Mouse (Mus musculus) neural tube, embryonic 14.5 days (tissue): Measurements from ENCODE around the gene Sbk1. TPM values are rescaled to one million over a fixed set of nuclear protein-coding genes. Genes with fewer than 3 reads are reported as not detected.
A peak's percentile ranks its signal among the peaks of the same experiment; 100 is the strongest.

Experiments
- ATAC-seq: fragments of 200-750 bp; cut with Nextera tagmentation; 2 replicates; pipeline ENCODE4 v1.8.0; 2017; ENCODE audit warnings: low read depth, mild to moderate bottlenecking, moderate TSS enrichment, moderate library complexity
- H3K27ac ChIP-seq: fragments of 300-500 bp; sonication (generic); 2 replicates; pipeline ENCODE4 v1.5.1; 2014; ENCODE audit warnings: low read depth, mild to moderate bottlenecking, control low read depth, low read length, moderate library complexity, mixed read lengths
- H3K27me3 ChIP-seq: fragments of 300-500 bp; sonication (generic); 2 replicates; pipeline ENCODE4 v1.6.1; 2014; ENCODE audit warnings: low read length; ENCODE audit not compliant: control insufficient read depth, insufficient read depth
- H3K36me3 ChIP-seq: fragments of 300-500 bp; sonication (generic); 2 replicates; pipeline ENCODE4 v1.6.1; 2014; ENCODE audit warnings: low read length, mixed read lengths; ENCODE audit not compliant: control insufficient read depth, insufficient read depth
- H3K4me1 ChIP-seq: fragments of 300-500 bp; sonication (generic); 2 replicates; pipeline ENCODE4 v1.6.1; 2014; ENCODE audit warnings: low read length; ENCODE audit not compliant: control insufficient read depth, insufficient read depth
- H3K4me2 ChIP-seq: fragments of 300-500 bp; sonication (generic); 2 replicates; pipeline ENCODE4 v1.6.1; 2014; ENCODE audit warnings: mild to moderate bottlenecking, low read depth, low read length, control low read depth
- H3K4me3 ChIP-seq: fragments of 300-500 bp; sonication (generic); 2 replicates; pipeline ENCODE4 v1.5.1; 2014; ENCODE audit warnings: low read depth, low read length, control low read depth, mixed read lengths
- H3K9ac ChIP-seq: fragments of 300-500 bp; sonication (generic); replicated peaks from 2 replicates; pipeline ENCODE4 v1.6.1; 2014; ENCODE audit warnings: low read depth, mild to moderate bottlenecking, control low read depth, low read length, mixed read lengths
- H3K9me3 ChIP-seq: fragments of 300-500 bp; sonication (generic); 2 replicates; pipeline ENCODE4 v1.6.1; 2016; ENCODE audit warnings: low read length; ENCODE audit not compliant: control insufficient read depth
- WGBS: fragments of 180-500 bp; shearing (Covaris S2); extraction: QIAGEN DNeasy Blood & Tissue Kit; methylation state at CpG from one replicate; pipeline ENCODE4 v1.1.7; 2014; 5-methylcytosine and 5-hydroxymethylcytosine counted together
- polyA plus RNA-seq: library from polyadenylated mRNA; unstranded; fragments of >200 nt; fragmentation: Nextera tagmentation; extraction: Ambion mirVana; gene quantifications from 2 replicates; pipeline ENCODE4 v1.2.1, GENCODE M21; 2014

Gene Sbk1
- 232 and 271 TPM in 2 replicates for polyA plus RNA-seq

- Histone ChIP-seq H3K27ac (peak within 1 kb of the TSS; percentile 97), H3K36me3 (0 out of 2 replicates have a peak, but pooled peaks cover 5% of the 10 kb centered on the region), H3K27me3 (no peaks in the 10 kb centered on the region; the same call in 1 of the 2 replicates), H3K9me3 (no peaks in the 10 kb centered on the region), H3K4me2 (peak within 1 kb of the TSS; percentile 99), H3K4me3 (peak within 1 kb of the TSS; percentile 100), H3K9ac (peak within 1 kb of the TSS; percentile 100), H3K4me1 (peaks cover 29% of the 10 kb centered on the region)
- WGBS: under 1% methylated on average over 54 of the region's 85 CpGs
- peak; percentile 86 for ATAC-seq
Observed at GRCm38 (mm10) chr7:126271712-126272683, at the start of gene Sbk1. TSS of gene Sbk1 (plus strand) at chr7:126272619.

DNA sequence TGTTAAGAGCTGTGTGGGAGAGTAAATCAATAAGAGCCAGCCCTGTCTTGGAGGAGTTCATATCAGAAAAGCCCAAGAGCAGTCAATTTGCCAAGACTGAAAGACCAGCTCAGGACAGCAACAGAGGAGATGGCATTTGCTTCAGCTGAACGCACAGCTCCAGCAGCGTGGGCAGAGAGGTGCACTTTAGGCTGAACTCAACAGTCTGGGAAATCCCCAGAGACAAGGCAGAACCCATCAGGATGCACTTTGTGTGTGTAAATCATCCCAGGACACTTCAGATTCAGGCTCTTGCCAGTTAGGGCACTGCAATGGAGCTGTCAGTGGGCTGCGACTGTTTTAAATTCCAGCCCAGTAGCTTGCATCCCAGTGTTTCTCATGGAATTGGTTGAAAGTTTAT is 49.7 kb upstream of the Sbk1 start:
- Histone ChIP-seq H3K9ac (no peak overlapping the region), H3K27ac (no peak overlapping the region), H3K4me1 (no peaks in the 10 kb centered on the region), H3K27me3 (no peaks in the 10 kb centered on the region), H3K9me3 (no peaks in the 10 kb centered on the region), H3K36me3 (no peaks in the 10 kb centered on the region), H3K4me3 (no peak overlapping the region), H3K4me2 (no peak overlapping the region)
- no peak for ATAC-seq
- 40% methylated on average over 3 of the region's 3 CpGs for WGBS

- no peaks in the 10 kb centered on the region for H3K36me3 ChIP-seq
- H3K27ac ChIP-seq: no peak overlapping the region
- H3K27me3 ChIP-seq: no peaks in the 10 kb centered on the region
- no peaks in the 10 kb centered on the region for H3K9me3 ChIP-seq
- no peak overlapping the region for H3K4me2 ChIP-seq
- no peaks in the 10 kb centered on the region for H3K4me1 ChIP-seq
- H3K4me3 ChIP-seq: no peak overlapping the region
- ATAC-seq: no peak
- WGBS: 19% methylated on average over 5 of the region's 5 CpGs
- no peak overlapping the region for H3K9ac ChIP-seq
Observed at GRCm38 (mm10) chr7:126226136-126226535, 46.3 kb upstream of the Sbk1 start.

- no peak for ATAC-seq
- no peak overlapping the region for H3K27ac ChIP-seq
- H3K36me3 ChIP-seq: no peaks in the 10 kb centered on the region
- WGBS: 77% methylated on average over 8 of the region's 8 CpGs
- no peak overlapping the region for H3K4me3 ChIP-seq
- H3K4me1 ChIP-seq: no peaks in the 10 kb centered on the region
- no peak overlapping the region for H3K9ac ChIP-seq
- H3K4me2 ChIP-seq: no peak overlapping the region
- no peaks in the 10 kb centered on the region for H3K9me3 ChIP-seq
- no peaks in the 10 kb centered on the region for H3K27me3 ChIP-seq
Observed at GRCm38 (mm10) chr7:126230357-126231148, 41.9 kb upstream of the Sbk1 start.

DNA sequence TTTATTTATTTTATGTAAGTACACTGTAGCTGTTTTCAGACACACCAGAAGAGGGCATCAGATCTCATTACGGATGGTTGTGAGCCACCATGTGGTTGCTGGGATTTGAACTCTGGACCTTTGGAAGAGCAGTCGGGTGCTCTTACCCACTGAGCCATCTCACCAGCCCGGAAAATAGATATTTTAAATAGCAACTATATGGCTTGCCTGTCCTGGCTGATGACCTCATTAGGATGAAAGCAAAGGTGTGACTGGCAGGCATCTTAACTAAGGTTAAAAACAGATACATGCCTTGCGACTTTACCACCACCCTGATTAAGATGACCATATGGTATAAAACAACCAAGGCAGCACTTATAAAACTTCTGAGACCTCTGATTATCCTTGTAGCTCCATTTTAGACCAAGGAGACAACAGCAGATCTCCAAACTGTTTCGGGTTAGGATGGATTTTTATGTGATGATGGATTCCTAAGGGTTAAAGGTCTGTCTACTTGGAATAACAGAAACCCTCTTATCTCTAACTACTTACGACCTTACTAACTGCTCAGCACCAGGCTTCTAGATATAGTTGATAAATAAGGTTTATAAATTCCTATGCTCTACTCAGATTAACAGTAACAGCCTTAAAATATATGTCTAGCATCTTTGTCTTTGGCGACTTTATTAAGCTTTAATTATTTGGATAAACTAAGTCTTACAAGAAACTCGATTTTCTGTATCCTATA is 39.9 kb upstream of the Sbk1 start:
- WGBS: 84% methylated on average over 7 of the region's 8 CpGs
- H3K9ac ChIP-seq: no peak overlapping the region

GRCm38 (mm10) chr7:126234611-126235010 is 37.8 kb upstream of the Sbk1 start:
- Histone ChIP-seq H3K4me1 (no peaks in the 10 kb centered on the region), H3K9me3 (no peaks in the 10 kb centered on the region), H3K27me3 (no peaks in the 10 kb centered on the region), H3K4me2 (no peak overlapping the region), H3K36me3 (no peaks in the 10 kb centered on the region), H3K4me3 (no peak overlapping the region), H3K9ac (no peak overlapping the region), H3K27ac (no peak overlapping the region)
- ATAC-seq: no peak
- 89% methylated on average over 3 of the region's 3 CpGs for WGBS

More for the DNA sequence above, 39.9 kb upstream of the Sbk1 start:
- Histone ChIP-seq H3K4me1 (no peaks in the 10 kb centered on the region), H3K9me3 (no peaks in the 10 kb centered on the region), H3K36me3 (no peaks in the 10 kb centered on the region), H3K4me3 (no peak overlapping the region), H3K4me2 (no peak overlapping the region), H3K27ac (no peak overlapping the region), H3K27me3 (no peaks in the 10 kb centered on the region)
- ATAC-seq: no peak

DNA sequence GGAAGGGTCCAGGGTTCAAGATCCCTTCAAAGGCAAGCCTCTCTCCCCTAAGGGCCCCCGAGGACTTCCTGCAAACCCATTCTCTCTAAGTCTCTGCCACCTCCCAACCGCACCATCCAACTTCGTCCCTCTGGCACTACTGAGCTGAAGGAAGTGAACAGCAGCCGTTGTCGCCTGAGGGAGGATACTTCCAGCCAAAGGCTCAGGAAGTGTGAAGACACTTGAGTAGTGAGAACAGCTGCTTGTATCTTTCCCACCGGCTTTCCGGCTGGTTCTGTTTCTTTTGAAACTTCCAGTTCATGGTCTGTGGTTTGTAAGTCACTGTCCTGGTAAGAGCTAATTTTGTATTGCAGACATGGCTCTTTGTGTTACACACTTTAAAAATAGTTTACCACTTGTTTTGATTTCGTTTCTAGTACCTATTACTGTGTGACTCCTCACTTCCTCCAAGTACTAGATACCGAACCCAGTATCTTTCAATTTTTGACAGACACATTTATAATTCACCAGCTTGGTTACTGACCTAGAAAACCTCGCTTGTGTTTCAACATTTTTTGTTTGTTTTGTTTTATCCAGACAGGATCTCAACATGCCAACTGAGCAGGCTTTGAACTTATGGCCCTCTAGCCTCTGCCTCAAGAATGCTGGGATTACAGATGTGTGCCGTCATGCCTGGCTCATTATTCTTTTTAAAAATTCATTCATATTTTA is 36.2 kb upstream of the Sbk1 start:
- no peaks in the 10 kb centered on the region for H3K36me3 ChIP-seq
- H3K27ac ChIP-seq: no peak overlapping the region
- H3K9me3 ChIP-seq: no peaks in the 10 kb centered on the region
- H3K9ac ChIP-seq: no peak overlapping the region
- no peak overlapping the region for H3K4me3 ChIP-seq
- H3K4me1 ChIP-seq: no peaks in the 10 kb centered on the region
- 65% methylated on average over 11 of the region's 11 CpGs for WGBS
- no peak for ATAC-seq
- H3K4me2 ChIP-seq: no peak overlapping the region
- no peaks in the 10 kb centered on the region for H3K27me3 ChIP-seq

- H3K4me2 ChIP-seq: no peak overlapping the region
- H3K4me3 ChIP-seq: no peak overlapping the region
- no peaks in the 10 kb centered on the region for H3K27me3 ChIP-seq
- no peak overlapping the region for H3K9ac ChIP-seq
- H3K27ac ChIP-seq: no peak overlapping the region
- no peaks in the 10 kb centered on the region for H3K9me3 ChIP-seq
- WGBS: 82% methylated on average over 5 of the region's 5 CpGs
- ATAC-seq: no peak
- no peaks in the 10 kb centered on the region for H3K4me1 ChIP-seq
- no peaks in the 10 kb centered on the region for H3K36me3 ChIP-seq
Observed at GRCm38 (mm10) chr7:126236794-126237192, 35.6 kb upstream of the Sbk1 start.
